Mouse (Mus musculus) induced T-regulatory cell, adult 2 months (primary cell): ENCODE data around the gene Spaar.
"Not testable (repeated sequence)": the region's sequence is repeated elsewhere in the genome, so short reads cannot be mapped to it uniquely, and the experiment has no call there.

ENCODE experiments used
- DNase-seq: peaks from one replicate; pipeline ENCODE4 v3.0.0-alpha.2; 2012; ENCODE audit warnings: low read depth

Spaar gene

DNA sequence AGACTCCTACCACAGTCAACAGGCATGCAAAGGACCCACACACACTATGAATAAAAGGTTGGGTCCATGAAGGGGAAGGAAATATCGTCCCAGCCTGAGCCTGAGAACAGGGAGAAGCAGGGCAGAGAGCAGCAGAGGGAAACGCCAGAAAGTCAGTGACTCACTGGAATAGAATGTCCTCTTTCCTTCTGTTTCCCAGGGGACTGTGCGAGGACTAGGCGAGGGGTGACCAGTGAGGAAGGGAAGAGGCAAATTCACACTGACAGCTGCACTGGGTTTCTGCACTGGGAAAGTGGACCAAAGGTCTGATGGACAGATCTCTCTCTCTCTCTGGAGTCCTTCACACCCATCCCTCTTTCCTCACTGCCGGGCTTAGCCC is 1.3 kb upstream of the Spaar start:
- DNase-seq: no peak

DNA sequence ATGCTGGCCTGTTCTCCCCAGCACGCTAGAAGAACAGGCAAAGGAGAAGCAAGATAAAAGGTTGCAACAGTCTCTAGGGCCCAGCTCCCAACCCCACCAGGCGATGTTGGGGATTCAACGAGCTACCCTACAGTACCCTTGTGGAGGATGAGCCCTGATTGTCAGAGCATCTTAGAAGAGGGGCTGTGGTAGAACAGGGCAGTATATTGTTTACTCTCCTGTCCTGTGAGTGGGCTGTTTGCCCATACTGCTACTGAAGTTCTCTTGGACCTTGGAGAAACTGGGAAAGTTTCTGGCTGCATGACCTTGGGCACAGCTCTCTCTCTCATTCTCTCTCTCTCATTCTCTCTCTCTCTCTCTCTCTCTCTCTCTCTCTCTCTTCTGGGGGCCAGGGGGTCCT is 708 bp upstream of the Spaar start:
- DNase-seq: no peak

DNA sequence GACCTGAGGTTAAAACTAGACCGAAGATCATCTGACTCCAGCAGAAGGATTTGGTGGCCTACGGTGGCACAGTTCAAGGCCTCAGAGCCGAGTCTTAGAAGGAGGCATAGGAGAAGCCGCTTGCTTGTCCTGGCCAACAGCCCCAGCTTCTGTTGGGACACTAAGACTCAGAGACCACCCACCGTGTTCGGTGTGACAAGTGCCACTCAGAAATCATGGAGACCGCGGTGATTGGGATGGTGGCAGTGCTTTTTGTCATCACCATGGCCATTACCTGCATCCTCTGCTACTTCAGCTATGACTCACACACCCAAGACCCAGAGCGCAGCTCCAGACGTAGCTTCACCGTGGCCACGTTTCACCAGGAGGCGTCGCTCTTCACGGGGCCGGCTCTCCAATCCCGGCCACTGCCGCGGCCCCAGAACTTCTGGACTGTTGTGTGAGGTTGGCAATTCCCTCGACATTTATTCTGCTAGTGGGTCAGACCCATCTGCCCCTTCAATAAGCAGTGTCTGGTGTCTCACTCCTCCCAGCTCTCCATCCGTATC is 990 bp downstream of the Spaar start:
- DNase-seq: no peak

DNA sequence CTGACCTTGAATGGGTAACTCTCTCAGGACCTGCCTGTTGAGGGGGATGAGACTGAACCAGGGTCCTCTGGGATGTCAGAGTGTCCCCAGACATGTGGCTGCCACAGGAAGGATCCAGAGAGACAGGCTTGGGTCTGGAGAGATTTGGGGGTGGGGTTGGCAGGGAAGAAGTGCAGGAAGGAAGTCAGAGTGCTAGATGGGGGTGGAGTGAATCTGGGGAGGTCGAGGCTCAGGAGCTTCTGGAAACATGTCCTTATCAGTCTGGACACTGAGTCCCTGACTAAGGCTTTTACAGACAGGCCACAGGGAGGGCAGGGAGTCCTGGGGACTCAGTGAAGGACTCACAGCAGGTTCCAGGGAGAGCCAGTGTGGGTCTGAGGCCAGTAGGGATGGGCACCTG is 2.3 kb downstream of the Spaar start:
- DNase-seq: no peak

DNA sequence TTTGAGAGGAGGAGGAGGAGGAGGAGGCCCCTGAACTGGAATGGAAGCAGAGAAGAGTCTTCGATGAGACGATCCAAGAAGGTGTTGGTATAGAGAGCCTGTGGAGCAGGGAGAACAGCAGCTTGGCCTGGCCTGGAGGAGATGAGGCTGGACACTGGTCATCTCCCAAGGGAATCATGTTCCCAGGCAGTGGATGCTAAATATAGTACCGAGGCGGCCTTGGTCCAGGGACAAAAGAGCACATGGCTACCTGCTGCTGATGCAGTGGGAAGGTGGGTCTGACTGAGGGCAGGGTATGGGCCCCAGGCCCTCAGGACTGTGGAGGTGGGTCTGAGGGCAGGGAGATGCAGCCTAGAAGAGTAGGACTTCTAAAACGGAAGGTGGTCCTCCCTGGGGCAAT is 3.4 kb downstream of the Spaar start:
- no peak for DNase-seq

DNA sequence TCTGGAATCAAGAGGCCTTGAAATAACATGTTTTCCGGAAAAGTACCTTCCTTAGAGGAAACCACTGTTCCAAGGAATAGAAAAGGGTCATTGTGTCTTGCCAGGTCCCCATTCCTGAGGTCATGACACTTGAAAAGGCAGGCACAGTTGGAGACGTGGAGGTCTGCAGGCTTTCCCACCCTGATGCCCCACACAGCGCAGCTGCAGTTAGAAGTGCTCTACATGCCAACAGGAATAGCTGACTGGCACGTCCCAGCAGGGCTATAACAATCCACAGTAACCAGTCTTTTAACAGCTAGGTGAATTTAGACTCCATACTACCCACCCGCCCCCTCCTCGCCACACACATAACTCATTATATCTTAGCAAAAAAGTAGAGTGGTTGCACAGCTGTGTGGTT is 7.3 kb downstream of the Spaar start:
- DNase-seq: no peak

DNA sequence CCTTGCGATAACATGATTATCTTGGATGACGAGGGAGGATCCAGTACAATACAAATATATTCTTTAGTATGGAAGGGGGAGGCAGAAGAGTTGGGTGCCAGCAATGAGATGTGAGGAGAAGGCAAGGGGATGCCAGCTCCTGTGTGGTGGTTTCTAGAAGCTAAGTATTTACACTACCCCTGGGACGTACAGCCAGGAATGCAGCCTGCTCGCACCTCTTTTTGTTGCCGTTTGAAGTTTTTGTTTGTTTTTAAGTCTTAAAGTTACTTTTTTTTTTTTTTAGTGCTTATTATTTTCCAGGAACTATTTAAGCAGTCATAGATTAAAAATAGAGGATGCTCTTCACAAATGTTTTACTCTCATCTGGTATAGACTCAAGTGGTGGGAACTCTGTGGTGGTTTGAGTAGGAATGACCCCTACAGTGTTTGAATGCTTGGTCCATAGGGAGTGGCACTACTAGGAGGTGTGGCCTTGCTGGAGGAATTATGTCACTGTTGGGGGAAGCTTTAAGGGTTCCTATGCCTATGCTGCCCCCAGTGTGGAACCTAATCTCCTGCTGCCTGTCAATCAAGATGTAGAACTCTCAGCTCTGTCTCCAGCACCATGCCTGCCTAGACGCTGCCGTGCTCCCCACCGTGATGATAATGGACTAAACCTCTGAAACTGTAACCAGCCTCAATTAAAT is 9.3 kb downstream of the Spaar start:
- no peak for DNase-seq

DNA sequence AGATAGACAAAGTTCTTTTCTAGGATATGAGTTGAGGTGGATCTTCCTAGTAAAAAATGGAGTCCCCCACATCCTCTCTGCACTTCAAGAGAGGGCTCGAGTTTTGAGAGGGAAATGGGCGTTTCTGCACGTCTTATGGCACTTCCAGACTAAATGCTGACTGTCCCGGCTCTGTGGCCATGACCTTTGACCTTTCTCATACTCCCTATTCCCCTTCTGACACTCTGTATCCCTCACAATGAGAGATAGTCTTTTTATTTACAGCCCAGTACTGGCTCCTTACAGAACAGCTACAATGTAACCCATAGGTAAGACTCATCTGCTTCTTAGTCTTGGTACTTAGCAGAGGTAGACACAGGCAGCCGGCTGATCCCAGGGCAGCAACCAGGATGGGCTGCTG is 11.7 kb downstream of the Spaar start:
- no peak for DNase-seq

DNA sequence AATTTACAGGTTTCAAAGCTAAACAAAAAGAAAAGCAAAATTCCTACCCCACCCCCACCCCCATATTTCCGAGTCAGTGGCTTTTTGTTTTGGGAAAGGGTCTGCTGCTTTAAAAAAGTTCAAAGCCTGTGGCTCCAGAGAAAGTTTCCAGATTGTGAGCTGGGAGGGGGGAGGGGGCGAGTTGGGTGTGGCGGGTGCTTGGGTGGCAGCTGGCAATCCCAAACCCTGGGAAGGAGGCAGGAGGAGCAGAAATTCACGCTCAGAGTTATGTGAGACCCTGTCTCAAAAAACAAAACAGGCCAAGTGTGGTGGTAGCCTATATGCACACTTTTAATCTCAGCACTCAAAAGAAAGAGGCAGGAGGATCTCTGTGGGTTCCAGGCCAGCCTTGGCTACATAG is 12.8 kb downstream of the Spaar start:
- DNase-seq: no peak

DNA sequence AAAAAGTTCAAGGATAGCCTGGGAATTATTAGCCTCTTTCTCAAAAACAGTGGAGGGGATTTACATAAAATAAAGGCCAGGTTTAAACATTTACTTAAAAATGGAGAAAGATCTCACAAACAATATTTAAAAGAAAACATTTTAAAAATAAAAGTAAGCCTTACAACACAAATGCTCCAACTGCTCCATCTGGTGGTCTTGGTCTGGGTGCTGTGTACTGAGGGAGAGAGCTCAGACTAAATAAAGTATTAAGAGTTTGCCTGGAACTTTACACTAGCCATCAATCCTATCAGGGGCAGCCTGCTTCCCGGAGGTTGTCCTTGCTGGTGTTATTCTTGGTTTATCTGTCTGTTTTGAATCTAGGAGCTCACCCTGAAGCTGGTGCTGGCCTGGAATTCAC is 13.3 kb downstream of the Spaar start:
- no peak for DNase-seq

DNA sequence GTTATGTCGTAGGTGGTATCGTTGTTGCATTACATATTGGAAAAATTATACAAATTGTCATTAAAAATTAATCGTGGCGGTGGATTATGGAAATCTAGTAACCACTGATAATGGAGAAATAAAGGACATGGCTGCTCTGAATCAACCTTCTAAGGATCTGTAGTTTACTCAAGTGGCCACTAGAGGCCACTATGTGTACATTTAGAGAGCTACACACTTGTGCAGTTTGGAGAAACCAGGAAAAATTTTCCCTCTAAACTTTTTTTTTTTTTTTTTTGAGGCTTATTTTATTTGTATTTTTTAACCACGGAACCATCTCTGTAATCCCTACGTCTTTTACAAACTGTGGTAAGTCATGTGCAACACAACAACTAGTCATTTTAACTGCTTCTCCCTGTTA is 15.4 kb downstream of the Spaar start:
- DNase-seq: peak; percentile 48

DNA sequence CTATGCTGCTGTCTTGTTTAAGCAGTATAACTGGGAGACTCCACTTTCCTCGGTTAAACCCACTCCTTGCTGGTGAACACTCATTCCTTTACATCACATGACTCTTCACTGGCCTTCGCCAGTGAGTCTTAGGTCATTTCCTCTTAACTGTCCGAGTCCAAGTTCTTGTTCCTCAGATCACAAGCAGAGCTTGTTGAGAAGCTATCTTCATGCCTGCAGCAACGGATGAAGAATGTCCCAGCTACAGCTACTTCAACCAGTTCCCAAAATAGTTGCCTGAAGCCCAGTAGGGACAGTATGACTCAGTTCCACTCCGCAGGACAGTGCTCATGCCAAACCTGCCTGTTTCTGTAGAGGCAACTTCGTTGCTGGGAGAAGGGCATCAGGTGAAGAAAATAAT is 27.4 kb downstream of the Spaar start:
- no peak for DNase-seq

DNA sequence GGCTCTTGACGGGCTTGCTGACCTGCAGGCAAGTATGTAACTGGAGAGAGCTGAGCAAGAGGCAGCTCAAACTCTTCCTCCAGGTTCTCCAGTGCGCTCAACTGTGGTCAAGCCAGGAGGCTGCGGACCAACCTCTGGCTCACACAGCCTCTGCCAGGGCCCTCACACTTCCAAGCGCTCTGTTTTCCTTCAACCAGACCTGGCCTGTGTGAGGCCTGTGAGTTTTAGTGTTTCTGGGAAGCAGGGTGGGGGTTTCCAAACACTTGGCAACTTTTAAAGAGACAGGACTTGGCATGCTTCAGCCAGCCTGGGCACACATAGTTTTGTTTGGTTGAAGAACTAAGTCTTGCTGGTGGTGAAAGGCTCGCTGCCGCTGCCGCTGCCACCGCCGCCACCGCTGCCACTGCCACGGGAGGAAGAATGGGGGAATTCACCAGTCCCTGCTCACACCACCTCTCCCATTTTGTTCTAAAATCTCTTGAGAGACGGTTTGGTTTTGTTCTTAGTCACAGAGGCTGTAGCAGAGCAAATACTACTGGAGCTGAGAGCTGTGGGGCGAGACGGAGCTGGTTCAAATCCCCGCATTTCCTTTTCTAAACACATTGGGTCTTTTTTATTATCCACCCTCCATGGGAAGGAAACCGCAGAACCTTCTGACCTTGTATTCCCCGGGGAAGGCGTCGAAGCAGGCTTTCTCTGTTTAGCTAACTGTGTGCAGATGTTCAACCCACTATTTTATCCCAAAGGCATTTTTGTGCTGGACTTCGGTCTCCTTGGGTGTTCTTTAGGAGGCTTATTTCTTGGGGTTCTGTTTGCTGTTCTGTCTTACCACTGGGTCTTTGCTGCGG is 30.0 kb downstream of the Spaar start:
- DNase-seq: no peak

DNA sequence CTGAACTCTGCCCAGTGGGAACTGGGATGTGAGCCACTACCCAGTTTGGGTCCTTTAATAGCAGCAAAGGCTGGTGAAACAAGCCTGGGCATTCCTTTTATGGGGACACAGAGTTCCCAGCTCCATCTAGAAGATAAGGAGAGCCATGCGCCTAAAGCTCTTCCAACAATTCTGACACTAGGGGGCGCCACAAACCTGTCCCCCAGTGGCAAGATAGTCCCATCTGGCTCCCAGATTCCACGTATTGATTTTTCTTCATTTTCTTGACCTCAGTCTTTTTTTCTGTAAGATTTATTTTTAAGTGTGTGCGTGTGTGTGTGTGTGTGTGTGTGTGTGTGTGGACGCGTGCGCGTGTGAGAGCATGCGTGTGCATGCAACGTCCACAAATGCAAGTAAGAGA is 30.6 kb downstream of the Spaar start:
- DNase-seq: peak; percentile 42

DNA sequence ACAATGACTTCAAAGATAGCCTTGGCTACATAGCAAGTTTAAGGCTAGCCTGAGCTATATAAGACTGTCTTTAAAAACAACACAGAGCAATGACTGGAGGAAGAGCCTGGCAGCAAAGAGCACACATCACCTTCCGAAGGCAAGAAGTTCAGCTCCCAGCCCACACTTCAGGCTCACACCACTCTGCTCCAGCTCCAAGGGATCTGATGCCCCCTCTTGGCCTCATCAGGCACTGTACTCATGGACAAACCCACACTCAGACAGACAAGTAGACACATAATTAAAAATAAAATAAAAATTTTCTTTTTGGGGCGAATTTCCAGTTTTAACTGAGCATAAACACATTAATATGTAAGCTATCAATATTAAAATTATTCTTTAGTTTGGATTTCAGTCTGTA is 31.5 kb downstream of the Spaar start:
- no peak for DNase-seq

DNA sequence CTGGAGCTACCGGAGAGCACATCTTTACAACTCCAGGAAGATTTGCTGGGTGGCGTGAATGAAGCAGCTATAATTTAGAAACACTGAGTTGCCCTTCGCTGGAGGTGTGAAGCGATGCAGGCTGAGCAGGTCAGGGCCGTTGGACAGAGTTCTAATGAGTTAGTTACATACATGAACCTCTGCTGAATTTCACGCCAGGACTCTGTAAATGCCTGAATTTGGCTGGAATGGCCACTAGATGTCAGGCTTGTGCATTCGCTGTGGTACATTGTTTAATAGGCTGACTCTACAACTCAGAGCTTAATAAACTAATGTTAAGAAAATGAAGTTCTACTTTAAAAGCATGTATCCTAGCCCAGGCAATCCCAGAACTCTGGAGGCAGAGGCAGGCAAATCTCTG is 33.6 kb downstream of the Spaar start:
- peak; percentile 68 for DNase-seq

DNA sequence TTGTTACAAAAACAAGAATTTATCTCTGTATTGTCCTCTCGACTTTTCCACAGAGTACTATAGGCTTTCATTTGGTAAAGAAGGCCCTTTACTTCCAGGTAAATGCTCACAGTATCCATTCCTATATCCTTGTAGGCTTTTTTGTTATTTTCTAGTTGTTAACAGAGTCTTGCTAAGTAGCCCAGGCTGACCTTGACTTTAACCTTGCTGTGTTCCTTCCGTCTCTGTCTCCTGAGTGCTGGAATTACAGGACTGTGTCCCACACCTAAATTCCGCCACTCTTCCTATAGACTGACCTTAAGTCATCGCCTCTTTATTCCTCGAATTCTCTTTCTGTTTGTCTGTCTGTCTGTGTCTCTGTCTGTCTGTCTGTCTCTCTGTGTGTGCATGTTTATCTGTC is 38.5 kb downstream of the Spaar start:
- no peak for DNase-seq

DNA sequence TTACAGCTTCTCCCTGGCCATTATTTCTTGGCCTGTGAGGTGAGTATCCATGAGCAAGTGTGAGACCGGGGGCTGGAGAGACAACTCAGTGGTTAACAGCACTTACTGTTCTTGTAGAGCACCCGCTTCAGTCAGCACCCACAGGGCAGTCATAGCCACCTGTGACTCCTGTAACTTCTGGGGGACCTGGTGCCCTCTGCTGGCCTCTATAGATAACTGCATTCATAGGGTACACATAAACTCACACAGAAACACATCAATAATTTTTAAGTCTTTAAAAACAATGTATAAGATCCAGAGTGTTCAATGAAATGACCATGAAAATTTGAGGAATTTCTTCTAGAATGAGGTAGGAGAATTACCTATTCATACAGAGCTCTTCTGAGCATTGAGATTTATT is 39.5 kb downstream of the Spaar start:
- DNase-seq: no peak

DNA sequence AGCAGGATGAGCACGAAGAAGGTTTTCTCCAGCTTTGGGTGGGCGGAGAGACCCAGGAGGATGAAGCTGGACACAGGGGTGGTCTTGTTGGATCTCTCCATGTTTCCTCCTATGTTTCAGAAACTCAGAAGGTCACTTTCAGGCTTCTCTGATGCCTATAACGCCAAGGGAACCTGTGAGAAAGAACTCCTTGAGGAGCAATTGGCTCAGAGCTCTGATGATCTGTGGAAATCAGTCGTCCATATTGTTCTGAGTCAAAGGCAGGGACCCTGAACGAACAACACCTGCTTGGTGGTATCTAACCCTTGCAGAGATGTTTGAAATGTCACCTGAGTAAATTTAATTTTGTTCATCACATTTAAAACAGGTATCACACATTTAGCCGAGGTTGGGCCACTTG is 41.1 kb downstream of the Spaar start, which contains the start of gene Olfr159:
Olfr159 (minus strand) TSS at position 101 of the 400 bp plus-strand sequence.
- DNase-seq: no peak

DNA sequence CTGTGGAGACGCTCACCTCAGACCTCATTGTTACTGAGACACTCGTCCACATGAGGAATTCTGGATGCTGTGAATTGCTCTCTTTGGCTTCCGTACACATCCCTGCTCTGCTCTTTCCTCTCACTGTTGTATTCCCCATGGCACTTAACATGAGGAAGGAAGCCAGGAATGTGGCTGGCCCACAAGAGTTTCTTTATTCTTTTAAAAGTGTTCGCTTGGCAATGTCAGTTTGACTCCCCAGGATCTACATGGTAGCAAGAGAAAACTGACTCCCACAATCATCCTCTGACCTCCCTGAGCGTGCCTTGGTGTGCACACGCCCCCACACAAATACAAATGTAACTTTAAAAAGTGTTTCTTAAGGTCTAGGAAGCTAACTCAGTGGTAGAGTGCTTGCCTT is 41.8 kb downstream of the Spaar start:
- DNase-seq: no peak

DNA sequence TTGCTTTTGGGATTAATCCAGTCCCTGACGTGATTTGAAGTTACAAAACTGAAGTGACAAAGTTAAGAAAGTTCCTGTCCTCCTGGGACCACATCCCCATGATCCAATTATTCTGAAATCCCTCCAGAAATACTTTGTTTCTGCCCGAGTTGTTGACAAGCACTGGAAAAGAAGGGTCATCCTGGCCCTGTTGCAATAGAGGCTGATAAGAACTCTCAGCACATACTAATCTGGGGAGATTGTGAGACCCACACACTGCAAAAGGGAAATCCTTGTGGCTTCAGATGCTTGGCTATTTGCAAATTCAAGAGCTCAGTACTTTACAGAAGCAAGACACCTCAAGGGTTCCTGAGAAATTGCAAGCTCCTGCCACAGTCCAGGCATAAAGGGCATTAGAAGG is 42.5 kb downstream of the Spaar start:
- no peak for DNase-seq

DNA sequence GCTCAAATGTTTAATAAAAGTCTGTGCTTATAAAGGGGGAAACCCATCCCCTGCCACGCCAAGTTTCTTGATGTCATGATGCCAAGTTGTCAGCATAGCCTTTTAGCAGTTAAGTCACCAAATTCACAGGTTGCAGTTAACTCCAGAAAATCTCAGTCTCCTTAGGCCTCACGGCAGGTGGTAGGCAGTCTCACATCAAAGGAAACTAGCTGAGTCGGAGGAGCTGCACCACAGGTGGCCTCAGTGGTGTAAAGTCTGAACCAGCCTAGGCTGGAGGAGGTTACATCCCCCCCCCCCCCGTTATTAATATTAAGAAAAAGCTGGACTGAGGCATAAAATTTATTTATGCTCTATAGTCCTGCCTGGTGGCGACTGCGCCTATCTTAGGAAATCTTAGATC is 65.5 kb downstream of the Spaar start:
- no peak for DNase-seq

DNA sequence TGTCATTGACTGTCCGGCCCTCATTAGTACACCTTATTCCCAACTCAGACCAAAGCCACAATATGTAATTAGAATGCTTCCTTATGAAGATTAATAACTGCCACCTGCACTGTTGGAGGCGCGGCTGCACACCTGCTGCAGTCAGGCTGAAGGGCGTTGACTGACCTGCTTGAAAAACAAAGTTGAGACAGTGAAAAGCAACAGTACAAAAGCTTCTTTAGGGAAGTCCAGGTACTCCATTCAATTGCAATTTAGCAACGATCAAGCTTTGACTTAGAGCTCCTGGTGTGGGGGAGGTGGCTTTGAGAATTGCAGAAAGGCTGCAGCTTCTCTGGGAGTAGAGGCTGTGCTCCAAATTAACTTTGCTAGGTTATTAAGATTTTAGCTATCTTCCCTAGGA is 66.0 kb downstream of the Spaar start:
- DNase-seq: not testable (repeated sequence)

DNA sequence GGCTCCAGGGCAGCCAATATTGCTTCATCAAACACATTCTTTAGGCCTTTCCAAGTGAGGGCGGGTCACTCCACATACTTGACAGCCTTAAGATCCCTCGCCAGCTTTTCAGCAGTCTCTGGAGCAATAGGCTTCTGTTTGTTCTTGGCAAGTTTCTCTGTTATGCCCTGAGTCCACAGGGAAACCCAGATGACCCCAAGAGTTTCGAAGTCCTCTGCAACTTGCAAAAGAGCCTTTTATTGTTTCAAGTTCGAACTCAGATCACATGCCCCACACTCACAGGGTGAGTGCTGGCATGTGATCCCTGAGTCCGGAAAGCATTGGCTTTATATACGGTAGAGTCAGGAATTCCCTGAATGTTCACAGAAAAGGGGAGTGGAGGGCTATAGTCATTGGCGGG is 69.1 kb downstream of the Spaar start:
- no peak for DNase-seq
